Mouse (Mus musculus) ovary, postnatal 36 days (tissue): ENCODE measurements around the gene Rhbdl1.

Experiments
- DNase-seq: peaks from one replicate; pipeline ENCODE4 v3.0.0; 2022; ENCODE audit warnings: low spot score, mixed read lengths

Rhbdl1 gene

DNA sequence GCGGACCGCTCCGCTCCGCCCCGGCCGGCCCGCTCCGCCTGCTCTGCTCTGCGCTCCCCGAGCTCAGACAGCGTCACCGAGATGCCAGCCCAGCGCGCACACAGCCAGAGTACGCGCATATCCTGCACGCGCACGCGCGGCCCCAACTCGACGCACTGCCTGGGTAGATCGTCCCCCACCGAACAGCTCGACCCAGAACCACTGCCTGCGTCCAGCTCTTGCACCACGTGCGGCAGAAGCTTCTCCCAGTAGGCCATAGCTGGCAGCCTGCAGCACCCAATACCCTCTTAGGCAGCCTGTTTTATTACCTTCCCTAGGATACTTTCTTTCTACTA lies at the start of gene Rhbdl1:
TSS of gene Rhbdl1 (minus strand) at position 220 of the 335 bp plus-strand sequence.
- DNase-seq, result peak; percentile 81

DNA sequence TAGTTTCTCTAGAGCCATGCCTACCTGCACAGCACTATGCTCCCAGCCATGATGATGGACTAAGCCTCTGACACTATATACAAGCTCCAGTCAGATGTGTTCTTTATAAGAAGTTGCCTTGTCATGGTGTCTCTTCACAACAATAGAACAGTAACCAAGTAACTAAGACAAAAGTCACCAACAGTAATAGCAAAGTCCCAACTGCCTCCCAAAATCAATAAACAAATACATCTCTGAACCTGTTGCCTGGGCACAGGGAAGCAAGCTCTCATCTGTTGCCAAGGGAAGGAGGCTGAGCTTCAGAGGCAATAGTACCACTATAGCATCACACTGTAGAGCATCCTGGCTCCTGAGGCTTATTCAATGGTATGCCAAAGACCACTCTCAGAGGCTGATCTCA lies 49.7 kb upstream of the Rhbdl1 start:
- no peak for DNase-seq

DNA sequence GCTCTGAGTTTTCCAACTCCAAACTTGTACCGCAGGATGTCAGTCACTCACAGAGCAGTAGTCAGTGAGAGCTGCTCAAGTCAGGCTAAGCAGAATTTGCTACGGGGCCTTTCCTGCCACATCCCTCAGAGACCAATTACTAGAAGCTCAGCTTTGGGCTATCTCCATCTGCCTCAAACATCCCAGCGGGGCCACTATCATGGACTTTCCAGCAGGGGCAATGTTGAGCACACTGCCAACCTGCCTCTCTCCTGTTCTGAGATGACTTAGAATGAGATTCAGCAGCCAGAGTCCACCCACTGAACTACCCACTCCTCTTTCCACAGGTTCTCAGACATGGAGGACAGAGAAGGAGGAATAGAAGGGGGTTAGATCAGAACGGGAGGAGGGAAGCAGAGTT lies 48.5 kb upstream of the Rhbdl1 start:
- no peak for DNase-seq

DNA sequence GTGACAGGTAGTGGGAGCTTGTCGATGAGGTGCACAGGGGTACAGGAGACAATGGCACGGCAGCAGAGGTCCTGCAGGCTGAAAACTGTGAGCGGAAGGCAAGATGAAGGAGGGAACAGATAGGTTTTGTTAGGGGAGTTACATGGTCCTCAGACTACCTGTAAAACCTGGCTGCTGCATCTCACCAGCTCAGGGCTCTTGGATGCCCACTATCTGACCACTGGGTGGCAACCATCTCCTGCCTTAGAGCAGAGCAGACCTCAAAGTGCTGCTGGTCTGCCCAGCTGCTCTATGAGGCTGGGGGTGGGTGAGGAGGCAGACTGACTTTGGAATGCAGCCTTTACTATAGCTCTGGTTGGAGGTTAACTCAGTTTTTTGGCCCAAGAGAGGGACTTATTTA lies 46.7 kb upstream of the Rhbdl1 start:
- DNase-seq, result no peak

DNA sequence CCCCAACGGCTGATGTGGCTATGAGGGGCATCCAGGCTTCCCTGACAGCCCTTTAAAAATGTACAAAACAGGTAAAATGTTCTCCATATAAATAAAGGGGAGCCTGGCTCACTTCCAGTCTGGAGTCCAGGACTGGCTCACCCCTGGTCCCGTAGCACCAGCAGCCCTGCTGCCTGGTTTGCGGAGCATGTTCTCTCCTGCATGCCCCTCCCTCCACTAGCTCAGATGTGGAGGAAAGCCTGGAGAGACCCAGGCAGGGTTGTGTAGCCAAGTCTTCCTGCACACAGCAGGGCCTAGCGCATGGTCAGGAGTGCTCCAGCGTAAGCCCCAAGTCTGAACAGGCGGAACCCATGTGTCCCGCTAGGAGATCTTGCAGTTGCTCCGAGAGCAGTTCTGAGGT lies 46.2 kb upstream of the Rhbdl1 start:
- no peak for DNase-seq

DNA sequence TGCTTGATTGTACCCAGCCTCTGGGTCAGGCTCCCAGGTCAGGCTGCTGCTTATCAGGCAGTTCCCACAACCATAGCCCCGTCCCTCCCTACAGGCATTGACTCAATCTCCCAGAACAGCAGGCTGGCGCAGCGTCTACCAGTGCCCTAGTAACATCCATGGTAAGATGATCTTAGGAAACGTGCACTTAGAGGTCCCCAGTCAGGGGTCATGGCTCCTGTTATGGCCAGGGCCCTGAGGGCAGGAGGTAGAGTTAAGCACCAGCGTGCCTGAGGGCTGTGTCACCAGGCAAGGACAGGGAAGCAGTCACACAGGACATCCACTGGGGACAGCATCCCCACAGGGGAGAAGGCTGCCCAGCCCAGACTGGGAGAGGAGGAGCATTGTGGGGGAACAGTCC lies 45.2 kb upstream of the Rhbdl1 start:
- no peak for DNase-seq

DNA sequence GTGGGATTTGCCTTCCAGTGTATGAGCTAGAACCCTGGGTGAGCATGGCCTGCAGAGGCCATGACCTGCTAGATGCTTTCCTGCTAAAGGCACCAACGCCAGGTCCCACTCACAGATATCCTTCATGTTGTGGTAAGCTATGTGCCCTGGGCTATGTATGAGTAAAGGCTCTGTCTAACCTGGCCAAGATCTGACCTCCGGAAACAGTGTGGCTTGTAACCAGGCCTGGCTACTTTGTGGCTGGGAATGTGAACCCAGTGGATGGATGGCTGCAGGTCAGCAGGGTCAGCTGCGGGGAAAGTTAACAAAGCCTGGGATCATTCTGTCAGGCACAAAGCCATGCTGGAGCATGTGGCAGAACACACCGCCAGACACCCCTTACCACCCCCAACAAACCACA lies 44.6 kb upstream of the Rhbdl1 start:
- DNase-seq, result no peak

DNA sequence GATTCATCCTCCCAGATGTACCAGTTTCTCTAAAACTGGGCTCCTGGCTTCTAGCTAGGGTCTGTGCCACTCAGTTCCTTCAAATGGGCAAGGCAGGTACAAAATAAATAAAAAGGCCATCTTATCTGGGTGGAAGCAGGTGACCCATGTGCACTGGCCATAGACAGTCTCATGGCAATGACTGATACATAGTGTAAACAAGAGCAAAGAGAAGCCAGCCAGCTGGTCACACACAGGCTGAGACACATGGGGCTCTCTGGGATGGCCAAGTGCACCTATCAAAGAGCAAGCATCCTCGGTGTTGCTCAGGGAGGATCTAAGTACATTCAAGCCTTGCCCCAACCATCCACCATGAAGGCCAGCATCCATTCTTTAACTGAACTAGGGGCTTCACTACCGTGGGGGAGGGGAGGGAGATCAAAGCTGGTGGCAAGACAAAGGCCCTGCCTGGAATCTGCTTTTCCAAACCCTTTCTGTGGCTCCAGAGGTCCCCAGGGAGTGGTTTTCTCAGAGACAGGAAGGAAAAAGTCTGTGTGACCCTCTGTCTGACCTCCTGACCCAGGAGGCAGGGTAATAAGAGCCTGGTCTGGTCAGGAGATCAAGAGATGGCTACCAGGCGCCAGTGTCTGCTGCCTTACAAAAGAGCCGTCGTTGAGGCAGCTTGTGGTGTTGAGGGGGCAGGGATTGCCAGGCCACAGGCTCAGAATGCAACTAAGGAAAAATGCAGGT lies 44.0 kb upstream of the Rhbdl1 start:
- no peak for DNase-seq

DNA sequence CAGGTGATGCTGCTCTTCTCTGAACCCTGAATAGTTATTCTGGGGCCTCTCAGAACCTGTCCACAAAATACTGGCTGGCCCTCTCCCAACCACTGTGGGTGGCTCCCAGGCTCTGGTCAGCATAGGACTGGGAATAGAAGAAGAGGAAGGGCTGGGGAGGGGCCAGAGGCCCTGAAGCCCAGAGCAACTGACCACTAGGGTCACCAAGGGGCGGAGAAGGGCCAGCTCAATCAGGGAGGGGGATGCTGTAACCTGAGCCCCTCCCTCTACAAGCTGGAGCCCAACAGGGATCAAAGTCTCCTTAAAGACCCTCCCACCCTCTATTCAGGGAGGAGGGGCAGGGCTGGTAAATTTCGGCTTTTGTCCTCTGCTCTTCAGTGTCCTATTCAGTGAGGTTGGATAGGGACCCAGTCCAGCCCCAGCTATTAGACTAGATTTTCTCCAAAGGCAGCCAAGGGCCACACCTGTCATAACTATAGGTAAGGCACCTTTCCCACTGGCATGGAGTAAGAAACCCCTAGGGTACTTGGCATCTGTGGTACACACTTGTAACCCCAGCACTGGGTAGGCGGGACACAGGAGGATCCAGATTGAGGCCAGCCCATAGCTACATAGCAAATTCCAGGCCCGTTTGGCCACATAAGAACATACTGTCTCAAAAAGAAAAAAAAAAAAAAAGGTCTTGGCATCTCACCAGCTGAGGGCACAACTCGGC lies 43.3 kb upstream of the Rhbdl1 start, which contains the start of gene Wfikkn1:
TSS of gene Wfikkn1 (minus strand) at position 663 of the 715 bp plus-strand sequence.
- no peak for DNase-seq

DNA sequence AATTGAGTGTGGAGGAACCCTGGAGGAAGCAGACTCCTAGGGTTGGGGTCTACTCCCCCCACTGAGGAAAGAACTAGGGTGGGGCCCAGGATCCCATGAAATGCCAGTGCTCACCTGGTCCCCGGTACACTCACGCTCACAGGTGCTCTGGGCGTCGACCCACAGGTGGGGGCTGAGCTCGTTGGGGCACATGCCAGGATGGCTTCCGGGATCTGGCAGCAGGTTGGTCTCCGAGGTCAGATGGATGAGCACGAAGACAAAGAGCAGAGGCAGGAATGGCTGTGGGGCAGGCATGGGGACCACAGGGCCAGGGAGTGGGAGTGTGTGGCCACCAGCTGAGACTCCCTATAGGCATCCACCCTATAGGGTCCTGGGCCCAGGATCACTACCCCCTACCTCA lies 42.7 kb upstream of the Rhbdl1 start:
- no peak for DNase-seq

DNA sequence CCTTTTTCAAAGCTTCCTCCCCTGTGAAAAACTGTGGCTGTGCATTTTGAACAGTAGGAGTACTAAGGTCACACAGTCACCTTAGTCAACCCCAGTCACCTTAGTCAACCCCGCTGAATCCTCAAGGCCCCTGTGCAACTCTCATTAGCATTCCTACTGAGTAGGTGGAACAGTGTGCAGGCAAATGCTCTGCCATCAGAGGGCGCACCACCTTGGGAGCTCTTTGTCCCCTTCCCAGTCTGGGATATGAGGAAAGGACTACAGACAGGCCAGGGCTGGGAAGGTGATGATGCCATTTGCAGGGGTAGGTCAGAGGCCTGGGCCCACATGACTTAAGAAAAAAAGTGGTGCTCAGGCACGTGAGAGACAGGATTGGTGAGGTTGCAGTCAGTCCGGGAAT lies 42.2 kb upstream of the Rhbdl1 start:
- no peak for DNase-seq

DNA sequence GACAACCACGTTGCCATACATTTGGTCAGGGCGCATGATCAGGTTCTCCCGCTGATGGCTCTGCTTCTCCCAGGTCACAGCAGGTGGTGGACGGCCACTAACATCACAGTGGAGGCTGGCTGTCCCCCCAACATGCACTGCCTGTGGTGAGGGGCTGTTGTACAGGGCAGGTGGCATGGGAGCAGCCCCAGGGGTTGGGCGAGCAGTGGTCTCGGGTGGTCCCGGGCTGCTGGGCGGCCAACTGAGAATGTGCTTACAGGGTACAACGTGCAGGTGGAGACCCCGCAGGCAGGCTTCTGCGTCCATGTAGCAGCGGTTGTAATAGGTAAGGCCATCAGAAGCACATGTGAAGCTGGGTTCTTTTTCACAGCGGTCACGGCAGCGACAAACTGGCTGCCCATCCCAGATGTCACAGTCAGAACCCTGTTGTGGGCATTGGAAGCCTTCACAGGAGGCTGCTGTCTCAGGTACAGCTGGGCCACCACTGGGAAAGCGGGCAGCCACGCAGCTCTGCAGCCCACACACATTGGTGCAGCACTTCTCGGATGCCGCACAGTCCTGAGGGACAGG lies 41.6 kb upstream of the Rhbdl1 start:
- DNase-seq, result no peak

DNA sequence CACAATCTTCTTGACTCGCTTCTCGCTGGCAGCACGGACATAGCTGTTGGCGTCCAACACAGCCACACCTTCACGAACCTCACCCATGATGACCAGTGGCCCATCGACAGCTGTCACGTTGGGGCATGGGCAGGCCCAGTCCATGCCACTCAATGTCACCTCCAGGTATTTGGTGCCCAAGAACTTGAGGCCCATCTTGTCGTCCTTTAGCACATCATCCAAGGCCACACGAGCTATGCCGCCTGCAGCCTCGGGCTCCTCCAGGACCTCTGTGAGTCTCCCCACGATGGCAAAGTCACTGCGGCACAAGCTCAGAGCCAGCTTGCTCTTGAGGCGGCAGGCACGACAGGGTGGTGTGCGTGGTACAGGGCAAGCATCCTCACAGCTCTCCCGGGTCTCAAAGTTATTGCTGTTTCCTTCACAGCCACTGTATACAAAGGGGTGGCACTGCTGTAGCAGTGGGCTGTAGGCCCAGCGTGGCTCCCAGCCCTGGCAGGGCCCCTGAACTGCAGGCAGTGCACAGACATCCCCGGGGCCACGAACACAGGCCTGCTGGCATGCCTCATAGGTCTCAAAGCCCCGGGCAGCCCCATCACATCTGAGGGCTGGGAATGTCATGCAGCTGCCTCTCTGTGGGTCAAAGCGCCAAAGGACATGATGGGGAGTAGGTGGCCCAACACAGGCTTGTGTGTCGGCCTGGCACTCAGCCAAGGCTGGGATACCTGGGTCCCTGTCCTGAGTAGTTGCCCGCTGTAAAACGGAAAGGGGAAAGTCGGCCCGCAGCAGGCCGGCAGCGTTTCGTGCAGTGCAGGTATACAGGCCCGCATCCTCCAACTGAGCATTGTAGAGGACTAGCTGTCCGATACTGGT lies 40.9 kb upstream of the Rhbdl1 start:
- no peak for DNase-seq

DNA sequence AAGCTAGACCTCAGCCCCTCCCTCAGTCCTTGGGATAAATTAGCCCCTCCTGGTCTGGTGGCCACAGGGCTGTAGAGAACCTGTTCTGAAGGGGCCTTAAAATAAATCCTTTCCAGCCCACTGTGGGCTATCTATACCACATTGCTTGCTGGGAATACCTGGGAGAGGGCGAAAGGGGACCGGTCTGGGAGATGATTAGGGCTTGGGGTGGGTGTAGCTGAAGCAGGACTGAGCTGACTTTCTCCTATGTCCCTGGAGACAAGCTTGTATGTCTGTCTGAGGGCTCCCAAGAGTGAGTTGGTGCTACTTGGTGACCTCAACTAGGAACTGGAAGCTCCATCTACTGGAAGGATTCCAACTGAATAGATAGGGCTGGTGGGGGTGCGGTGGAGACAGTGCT lies 39.9 kb upstream of the Rhbdl1 start:
- no peak for DNase-seq

DNA sequence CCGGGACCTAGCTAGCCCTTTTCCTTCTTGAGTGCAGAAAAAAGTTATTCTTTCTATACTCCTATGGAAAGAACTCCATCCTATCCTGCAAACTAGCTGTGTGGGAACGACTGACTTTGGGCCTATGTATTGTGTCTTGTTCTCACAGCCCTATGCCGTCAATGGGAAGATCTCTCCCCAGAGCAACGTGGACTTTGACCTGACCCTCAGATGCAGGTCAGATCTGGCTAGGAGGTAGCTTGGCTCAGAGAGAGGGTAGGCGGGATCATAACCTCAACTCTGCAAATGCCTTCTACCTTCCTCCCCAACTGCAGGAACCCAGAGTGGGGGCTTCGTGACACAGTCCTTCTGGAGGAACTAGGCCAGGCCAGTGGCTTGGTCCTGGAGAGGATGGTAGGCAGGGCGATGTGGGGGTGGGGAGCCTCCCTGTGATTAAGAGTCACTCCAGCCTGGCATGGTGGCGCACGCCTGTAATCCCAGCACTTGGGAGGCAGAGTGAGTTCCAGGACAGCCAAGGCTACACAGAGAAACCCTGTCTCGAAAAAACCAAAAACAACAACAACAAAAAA lies 39.3 kb upstream of the Rhbdl1 start:
- no peak for DNase-seq

DNA sequence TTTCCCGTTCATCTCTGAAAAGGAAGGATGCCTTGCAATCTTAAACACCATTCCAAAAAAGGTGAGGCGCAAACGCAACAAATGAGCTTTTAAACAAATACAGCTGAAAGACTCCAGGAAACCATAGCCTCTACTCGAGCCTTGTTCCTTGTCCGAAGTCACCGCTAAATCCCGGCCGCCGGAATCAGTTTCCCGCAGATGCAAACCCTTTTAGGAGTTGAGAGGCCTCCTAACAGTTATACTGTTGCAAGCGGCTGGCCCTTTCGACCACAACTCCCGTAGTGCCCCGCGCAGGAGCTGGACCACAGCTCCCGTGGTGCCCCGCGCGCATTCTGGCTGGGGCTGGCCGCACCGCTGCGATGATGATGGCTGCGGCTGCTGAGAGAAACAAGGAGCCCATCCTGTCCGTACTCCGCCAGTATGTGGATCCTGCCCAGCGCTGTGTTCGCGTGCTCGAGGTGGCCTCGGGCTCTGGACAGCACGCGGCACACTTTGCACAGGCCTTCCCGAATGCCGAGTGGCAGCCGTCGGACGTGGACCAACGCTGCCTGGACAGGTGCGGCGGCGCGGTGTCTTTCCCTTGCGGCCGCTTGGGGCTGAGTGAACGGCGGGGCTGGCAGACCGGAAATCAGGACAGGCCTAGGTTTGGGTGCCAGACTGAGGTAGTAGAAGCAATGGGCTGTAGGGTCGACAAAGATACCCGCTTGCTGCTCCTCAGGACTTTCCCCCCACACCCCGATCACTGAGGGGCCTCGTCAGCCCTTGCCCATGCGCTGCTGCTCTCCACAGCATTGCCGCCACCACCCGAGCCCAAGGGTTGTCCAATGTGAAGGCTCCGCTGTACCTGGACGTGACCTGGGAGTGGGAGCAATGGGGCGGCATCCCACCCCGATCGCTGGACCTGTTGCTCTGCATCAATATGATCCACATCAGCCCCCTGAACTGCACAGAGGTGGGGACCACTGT lies 38.4 kb upstream of the Rhbdl1 start:
- peak; percentile 89 for DNase-seq

DNA sequence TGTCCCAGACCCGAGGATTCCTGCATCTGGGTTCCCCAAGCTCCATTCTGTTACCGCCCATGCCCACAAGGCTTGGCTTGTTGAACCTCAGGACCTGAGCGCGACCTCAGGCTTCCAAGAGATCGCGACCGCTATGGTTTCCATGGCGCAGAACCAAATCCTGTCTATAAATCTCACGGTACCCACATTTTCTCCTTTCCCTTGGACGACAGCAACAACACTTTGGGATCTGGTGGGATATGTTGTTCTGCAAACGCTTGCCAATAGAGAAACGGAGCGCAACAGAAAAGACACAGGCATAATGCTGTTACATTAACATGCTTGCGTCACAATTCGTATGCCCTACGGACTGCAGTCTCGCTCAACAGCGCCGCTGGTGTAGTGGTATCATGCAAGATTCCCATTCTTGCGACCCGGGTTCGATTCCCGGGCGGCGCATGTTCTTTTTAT lies 37.7 kb upstream of the Rhbdl1 start, which contains the start of gene Mettl26:
TSS of gene Mettl26 (plus strand) at position 354 of the 450 bp plus-strand sequence.
- DNase-seq, result peak; percentile 90

DNA sequence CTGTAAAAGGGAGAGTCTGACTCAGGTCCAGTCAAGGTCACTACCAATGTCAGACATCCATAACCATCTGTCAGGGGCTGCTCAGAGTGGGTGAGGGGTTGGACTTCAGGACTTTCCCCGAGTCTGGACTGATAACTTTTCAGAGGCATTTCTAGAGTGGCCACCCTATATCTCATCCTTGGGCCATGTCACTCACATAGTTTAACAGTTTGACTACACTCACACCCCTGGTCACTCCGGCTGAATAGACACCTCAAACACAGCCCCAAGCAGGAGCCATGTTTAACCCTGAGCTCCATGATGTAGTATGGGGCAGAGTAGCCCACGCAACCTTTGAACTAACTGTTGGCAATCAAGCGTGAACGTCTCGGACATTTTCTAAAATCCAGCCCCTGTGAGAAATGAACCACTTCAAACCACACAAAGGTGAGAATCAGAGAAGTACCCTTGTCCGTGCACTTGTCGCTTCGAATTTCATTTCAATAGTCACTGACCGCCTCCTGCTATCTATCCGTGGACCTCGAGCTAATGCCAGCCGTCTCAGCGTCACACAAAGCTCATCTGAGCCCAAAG lies 37.1 kb upstream of the Rhbdl1 start:
- DNase-seq, result no peak

DNA sequence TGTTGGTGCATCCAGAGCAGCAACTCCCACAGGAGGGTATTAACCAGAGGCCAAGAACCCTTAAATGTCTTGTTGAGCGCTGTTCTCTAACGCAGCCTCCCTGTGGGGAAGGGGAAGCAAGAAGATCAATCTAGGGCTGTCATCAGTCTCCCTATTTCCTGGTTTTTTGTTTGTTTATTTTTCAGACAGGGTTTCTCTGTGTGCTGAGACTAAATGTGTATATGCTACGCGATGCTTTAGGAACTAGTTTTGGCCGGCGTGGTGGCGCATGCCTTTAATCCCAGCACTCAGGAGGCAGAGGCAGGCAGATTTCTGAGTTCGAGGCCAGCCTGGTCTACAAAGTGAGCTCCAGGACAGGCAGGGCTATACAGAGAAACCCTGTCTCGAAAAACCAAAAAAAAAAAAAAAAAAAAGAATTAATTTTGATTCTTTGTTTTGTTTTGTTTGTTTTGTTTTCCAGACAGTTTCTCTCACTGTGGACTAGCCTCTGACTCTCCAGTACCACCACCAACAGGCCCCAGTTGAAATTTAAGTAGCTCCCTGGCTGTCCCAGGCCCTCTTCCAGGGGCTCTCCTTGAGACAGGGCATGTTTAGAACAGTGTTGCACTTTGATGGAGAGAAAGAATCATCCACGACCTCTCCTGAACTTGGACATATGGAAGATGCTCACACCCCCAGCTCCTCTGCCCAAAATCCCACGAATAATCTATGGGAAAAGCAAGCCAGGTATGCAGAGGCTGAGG lies 36.5 kb upstream of the Rhbdl1 start:
- DNase-seq, result no peak

DNA sequence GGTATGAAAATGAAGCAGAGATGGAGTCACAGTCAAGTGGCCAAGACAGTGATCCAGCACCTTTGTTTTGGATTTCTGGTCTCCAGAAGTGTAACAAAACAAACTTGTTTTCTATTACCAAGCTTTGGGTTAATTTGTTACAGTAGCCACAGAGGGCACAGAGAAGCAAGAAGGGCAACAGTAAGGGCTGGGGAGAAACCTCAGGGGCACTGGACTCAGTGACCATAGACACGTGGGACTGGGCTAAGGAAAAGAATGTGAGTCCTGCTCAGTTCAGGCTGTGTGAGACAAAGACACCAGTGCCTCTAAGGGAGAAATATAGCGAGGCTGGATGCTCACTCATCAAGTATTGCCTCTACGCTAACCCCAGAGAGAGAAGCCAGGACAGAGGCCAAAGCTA lies 35.6 kb upstream of the Rhbdl1 start:
- no peak for DNase-seq
